Mouse (Mus musculus): ENCODE results near the gene Mcl1.

DNA sequence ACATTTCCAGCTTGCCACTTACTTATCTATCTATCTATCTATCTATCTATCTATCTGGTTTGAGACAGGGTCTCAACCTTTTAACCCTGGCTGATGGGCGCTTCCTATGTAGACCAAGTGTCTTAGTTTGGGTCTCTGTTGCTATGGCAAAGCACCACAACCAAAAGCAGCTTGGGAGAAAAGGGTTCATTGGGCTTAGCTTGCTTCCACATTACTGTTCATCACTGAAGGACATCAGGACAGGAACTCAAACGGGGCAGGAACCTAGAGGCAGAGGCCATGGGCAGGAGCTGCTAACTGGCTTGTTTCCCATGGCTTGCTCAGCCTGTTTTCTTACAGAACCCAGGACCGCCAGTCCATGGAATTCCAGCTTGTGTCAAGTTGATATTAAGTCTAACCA, 1.5 kb upstream of the Mcl1 start:
- TF ChIP-seq CTCF (IDR thresholded peaks at IDR 0.05; ENCODE audit: control insufficient read depth, insufficient read depth, insufficient replicate concordance, low read depth, low read length) (no peak), POLR2A (IDR thresholded peaks at IDR 0.05; ENCODE audit: control insufficient read depth, low read depth, low read length) (no peak)

Measured in testis, adult 2 months (tissue).